Mouse (Mus musculus) ovary, postnatal 14 days (tissue): ENCODE data around the gene Gm3250.
"Not testable (repeated sequence)": the region's sequence is repeated elsewhere in the genome, so short reads cannot be mapped to it uniquely, and the experiment has no call there.

Experiments
- DNase-seq: peaks from one replicate; pipeline ENCODE4 v3.0.0; 2022; ENCODE audit warnings: low spot score

Gm3250 gene

DNA sequence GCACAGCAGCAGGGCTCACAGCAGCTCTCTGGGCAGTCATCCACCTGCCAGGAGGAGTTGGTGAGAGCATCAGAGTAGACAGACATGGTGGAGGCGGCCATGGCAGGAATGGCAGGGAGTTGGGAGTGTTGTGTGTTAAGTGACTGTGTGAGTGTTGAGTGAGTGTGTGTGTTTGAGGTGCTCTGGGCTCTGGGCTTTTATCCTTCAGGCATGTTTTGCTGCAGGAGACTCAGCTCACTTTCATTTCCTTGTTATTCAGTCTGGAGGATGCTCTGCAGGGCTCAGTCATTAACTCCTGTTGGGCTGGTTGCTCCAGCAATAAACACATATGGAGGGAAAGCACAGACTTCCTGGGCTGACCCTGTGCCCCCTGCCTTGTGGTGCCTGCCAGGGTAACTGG, at the start of gene Gm3250:
TSS of gene Gm3250 (minus strand) at position 101 of the 400 bp plus-strand sequence.
- not testable (repeated sequence) for DNase-seq

GRCm38 (mm10) chr10:77826951-77827350, 44.6 kb upstream of the Gm3250 start, which contains the start of gene Krtap10-4:
Krtap10-4 (minus strand) TSS chr10:77827095.
- DNase-seq, result no peak

- DNase-seq, result no peak
Observed at GRCm38 (mm10) chr10:77819203-77819602, 36.9 kb upstream of the Gm3250 start.

DNA sequence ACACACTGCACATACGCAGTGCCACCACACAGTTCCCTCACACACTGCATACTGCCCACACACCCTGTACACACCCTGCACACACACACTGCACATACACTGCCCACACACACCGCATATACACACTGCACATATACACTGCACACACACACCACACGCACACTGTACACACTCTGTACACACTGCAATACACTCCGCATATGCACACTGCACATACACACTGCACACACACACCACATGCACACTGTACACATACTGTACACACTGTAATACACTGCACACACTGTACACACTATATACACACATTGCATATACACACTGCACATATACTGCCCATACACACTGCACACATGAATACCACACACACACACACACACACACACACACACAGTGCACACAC, 36.2 kb upstream of the Gm3250 start:
- DNase-seq, result no peak

- no peak for DNase-seq
Observed at GRCm38 (mm10) chr10:77815514-77815913, 33.2 kb upstream of the Gm3250 start.

DNA sequence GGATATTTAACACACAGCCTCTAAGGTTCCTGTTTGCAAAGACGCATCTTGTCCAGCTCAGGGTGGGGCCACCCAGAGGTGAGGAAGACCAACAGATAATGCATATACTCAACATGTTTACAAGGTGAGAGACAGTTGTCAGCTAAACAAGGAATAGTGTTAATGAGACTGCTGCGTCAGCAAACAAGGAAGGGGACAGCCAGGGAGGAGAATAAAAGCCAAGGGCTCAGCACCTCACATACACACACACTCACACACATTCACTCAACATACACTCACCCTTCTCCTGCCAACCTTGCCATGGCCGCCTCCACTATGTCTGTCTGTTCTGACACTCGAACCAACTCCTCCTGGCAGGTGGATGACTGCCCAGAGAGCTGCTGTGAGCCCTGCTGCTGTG, 32.0 kb upstream of the Gm3250 start, which contains the start of gene Gm2696:
TSS of gene Gm2696 (plus strand) at position 301 of the 400 bp plus-strand sequence.
- DNase-seq, result no peak

DNA sequence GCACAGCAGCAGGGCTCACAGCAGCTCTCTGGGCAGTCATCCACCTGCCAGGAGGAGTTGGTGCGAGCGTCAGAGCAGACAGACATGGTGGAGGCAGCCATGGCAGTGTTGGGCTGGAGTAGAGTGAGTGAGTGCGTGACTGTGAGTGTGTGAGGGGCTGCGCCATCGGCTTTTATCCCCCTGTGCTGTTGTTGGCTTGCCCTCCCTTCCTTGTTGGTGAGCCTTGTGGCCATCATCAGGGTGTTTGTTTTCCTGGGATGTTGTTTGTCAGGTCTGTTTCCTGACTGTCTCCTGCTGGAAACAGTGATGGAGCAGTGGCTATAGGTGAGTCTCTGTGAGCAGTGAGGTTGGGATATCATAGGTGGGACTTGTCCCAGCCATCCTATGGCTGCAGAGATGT, 29.4 kb upstream of the Gm3250 start, which contains the start of gene Gm9507:
TSS of gene Gm9507 (minus strand) at position 101 of the 400 bp plus-strand sequence.
- DNase-seq, result no peak

DNA sequence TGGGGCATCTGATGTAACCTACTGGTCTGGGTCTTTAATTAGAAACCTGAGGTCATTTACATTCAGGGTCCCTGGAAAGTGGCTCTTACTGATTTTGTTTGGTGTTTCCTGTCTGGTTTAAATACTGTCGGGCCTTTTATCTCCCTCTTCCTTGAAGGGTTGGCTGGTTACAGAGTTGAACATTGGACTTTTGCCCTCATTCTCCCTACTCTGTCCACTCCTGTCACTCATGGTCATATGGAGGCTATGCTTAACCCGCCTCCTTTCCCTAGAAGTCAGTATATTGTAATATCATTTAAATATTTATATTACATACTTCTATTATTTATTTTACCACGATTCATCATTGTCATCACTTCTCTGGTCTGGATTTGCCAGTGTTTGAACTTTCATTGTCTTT, 21.8 kb upstream of the Gm3250 start:
- no peak for DNase-seq

- no peak for DNase-seq
Observed at GRCm38 (mm10) chr10:77798921-77799508, 16.7 kb upstream of the Gm3250 start, which contains the start of gene Gm19668. Gm19668 (minus strand) TSS chr10:77799133.

DNA sequence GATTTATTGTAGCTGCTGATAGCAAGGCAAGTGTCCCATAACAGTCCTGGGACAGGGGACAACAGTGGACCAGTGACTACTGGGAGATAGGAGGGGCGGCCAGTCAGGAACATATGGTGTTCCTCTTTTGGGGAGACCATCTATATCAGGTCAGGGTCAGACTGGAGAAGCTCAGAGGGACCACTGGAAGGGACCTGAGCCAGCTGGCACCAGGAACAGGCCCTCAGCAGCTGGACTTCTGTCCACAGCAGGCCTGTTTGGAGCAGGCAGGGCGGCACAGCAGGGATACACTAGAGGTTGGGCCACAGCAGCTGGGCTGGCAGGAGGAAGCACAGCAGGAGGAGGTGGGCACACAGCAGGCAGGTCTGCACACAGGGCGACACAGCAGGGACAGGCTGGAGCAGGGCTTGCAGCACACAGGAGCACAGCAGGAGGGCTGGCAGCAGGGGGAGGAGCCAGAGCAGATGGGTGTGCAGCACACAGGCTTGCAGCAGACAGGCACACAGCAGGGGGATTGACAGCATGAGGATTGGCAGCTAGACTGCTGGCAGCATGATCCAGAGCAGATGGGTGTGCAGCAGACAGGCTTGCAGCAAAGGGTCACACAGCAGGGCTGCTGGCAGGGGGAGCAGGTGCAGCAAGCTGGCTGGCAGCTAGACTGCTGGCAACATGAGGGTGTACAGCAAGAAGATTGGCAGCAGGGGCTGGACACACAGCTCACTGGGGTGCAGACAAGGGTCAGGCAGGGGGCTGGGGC, 16.0 kb upstream of the Gm3250 start:
- DNase-seq, result not testable (repeated sequence)

DNA sequence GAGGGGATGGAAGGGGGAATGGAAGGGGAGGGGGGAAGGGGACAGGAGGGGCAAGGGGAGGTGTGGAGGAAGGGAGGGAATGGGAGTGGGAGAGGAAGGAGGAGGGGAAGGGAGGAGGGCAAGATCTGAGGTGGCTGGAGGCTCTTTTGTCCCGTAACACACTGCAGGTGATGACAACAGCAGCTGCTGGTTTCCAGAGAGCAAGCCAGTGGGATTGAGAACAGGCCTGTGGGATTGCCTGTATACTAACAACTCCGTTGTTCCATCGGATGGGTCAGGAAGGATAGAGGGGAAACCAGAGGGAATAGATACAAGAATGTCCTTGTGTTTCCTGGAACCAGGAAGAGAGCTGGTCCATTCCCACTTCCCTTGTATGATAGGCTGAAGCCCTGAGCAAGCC, 15.3 kb upstream of the Gm3250 start:
- no peak for DNase-seq

- no peak for DNase-seq
Observed at GRCm38 (mm10) chr10:77794976-77795375, 12.6 kb upstream of the Gm3250 start, which contains the start of gene Gm9639. Gm9639 (minus strand) TSS chr10:77795076.

- DNase-seq, result no peak
Observed at GRCm38 (mm10) chr10:77788621-77789020, 6.3 kb upstream of the Gm3250 start.

DNA sequence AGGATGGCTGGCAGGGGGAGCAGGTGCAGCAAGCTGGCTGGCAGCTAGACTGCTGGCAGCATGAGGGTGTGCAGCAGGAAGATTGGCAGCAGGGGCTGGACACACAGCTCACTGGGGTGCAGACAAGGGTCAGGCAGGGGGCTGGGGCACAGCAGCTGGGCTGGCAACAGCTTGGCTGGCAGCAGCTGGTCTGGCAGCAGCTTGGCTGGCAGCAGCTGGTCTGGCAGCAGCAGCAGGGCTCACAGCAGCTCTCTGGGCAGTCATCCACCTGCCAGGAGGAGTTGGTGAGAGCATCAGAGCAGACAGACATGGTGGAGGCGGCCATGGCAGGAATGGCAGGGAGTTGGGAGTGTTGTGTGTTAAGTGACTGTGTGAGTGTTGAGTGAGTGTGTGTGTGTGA, 5.5 kb upstream of the Gm3250 start, which contains the start of gene Gm7137:
TSS of gene Gm7137 (minus strand) at position 325 of the 400 bp plus-strand sequence.
- DNase-seq, result not testable (repeated sequence)

DNA sequence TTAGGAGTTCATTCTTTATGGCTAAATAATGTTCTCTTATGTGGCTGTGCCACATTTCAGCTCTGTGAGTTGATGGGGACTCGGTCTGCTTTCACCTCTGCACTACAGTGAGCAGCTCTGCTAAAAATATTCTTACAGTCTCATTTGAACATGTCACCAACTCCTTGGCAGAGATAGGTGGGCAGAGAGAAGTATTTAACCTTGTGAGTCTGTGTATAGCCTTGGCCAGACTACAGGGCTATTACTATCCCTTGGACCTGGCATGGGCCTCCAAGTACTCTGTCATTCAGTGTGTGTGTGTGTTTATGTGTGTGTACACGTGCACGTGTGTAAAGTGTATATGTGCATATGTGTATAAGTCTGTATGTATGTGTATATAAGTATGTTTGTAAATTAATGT, 1.1 kb upstream of the Gm3250 start:
- not testable (repeated sequence) for DNase-seq

- DNase-seq, result not testable (repeated sequence)
Observed at GRCm38 (mm10) chr10:77776844-77777243, 5.5 kb downstream of the Gm3250 start, which contains the start of gene Gm7138. Gm7138 (minus strand) TSS chr10:77776944.

- DNase-seq, result not testable (repeated sequence)
Observed at GRCm38 (mm10) chr10:77772142-77772541, 10.2 kb downstream of the Gm3250 start.

- not testable (repeated sequence) for DNase-seq
Observed at GRCm38 (mm10) chr10:77771225-77771624, 11.1 kb downstream of the Gm3250 start, which contains the start of gene Gm3238. Gm3238 (minus strand) TSS chr10:77771325.

- DNase-seq, result no peak
Observed at GRCm38 (mm10) chr10:77769727-77770126, 12.6 kb downstream of the Gm3250 start.

DNA sequence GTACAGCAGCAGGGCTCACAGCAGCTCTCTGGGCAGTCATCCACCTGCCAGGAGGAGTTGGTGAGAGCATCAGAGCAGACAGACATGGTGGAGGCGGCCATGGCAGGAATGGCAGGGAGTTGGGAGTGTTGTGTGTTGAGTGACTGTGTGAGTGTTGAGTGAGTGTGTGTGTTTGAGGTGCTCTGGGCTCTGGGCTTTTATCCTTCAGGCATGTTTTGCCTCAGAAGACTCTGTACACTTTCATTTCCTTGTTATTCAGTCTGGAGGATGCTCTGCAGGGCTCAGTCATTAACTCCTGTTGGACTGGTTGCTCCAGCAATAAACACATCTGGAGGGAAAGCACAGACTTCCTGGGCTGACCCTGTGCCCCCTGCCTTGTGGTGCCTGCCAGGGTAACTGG, 22.8 kb downstream of the Gm3250 start, which contains the start of gene Gm3233:
TSS of gene Gm3233 (minus strand) at position 101 of the 400 bp plus-strand sequence.
- not testable (repeated sequence) for DNase-seq

- no peak for DNase-seq
Observed at GRCm38 (mm10) chr10:77753448-77753847, 28.9 kb downstream of the Gm3250 start.

DNA sequence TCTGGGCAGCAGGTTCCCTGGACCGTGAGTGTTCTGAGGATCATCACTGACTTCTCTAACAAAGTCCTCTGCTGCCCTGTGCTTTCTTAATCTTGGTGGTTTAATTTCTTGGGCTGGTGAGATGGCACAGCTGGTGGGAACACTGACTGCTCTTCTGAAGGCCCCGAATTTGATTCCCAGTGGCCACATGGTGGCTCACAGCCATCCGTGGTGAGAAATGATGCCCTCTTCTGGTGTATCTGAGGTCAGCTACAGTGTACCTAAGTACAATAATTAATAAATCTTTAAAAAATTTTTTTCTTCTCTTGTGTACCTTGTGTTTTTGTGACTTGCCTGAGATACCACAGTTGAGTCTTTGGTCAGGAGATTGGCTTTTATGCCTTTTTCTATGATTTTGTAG, 30.0 kb downstream of the Gm3250 start:
- not testable (repeated sequence) for DNase-seq

DNA sequence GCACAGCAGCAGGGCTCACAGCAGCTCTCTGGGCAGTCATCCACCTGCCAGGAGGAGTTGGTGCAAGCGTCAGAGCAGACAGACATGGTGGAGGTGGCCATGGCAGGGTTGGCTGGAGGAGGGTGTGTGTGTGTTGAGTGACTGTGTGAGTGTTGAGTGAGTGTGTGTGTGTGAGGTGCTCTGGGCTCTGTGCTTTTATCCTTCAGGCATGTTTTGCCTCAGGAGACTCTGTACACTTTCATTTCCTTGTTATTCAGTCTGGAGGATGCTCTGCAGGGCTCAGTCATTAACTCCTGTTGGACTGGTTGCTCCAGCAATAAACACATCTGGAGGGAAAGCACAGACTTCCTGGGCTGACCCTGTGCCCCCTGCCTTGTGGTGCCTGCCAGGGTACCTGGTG, 31.1 kb downstream of the Gm3250 start, which contains the start of gene Gm9736:
TSS of gene Gm9736 (minus strand) at position 101 of the 400 bp plus-strand sequence.
- DNase-seq, result not testable (repeated sequence)
